Mouse (Mus musculus) C2C12 (cell line): ENCODE results near the gene Cst9.

Experiments
- CEBPB ChIP-seq: IDR thresholded peaks from one replicate; pipeline ENCODE4 v1.6.1; 2011; ENCODE audit warnings: low read depth, mild to moderate bottlenecking, control low read depth, moderate library complexity
- CTCF ChIP-seq: IDR thresholded peaks from one replicate; pipeline ENCODE4 v1.5.1; 2011; ENCODE audit not compliant: control insufficient read depth, insufficient read depth, insufficient read length
- FOSL1 ChIP-seq: IDR thresholded peaks from one replicate; pipeline ENCODE4 v1.8.0; 2011; ENCODE audit warnings: mild to moderate bottlenecking, low read length; ENCODE audit not compliant: poor library complexity, insufficient read depth, severe bottlenecking
- MAX ChIP-seq: IDR thresholded peaks from one replicate; pipeline ENCODE4 v1.6.1; 2011; ENCODE audit warnings: mild to moderate bottlenecking, control low read depth
- MYOD1 ChIP-seq: IDR thresholded peaks from one replicate; pipeline ENCODE4 v1.6.1; 2011; ENCODE audit warnings: low read depth; ENCODE audit not compliant: control insufficient read depth, insufficient read length
- MYOG ChIP-seq: IDR thresholded peaks from one replicate; pipeline ENCODE4 v1.6.1; 2011; ENCODE audit not compliant: control insufficient read depth, insufficient read length; ENCODE audit errors: extremely low read depth
- USF1 ChIP-seq: IDR thresholded peaks from one replicate; pipeline ENCODE4 v1.6.1; 2011; ENCODE audit warnings: low read depth, mild to moderate bottlenecking, control low read depth, moderate library complexity

GRCm38 (mm10) chr2:148819909-148820308 lies 15.0 kb upstream of the Cst9 start, which contains the start of gene Cst13:
- TF ChIP-seq CTCF: no peak
- no peak for TF ChIP-seq MYOG
- TF ChIP-seq CEBPB: no peak
- TF ChIP-seq MAX: no peak
- no peak for TF ChIP-seq MYOD1
- no peak for TF ChIP-seq FOSL1
- TF ChIP-seq USF1: no peak
